Mouse (Mus musculus) c-Kit-positive CD71-positive TER-119-positive erythroid progenitor cells, embryonic 14.5 days (primary cell): ENCODE measurements around the gene Tdp1.
"Not testable (repeated sequence)": the region's sequence is repeated elsewhere in the genome, so short reads cannot be mapped to it uniquely, and the experiment has no call there.

Experiments used
- DNase-seq: peaks from one replicate; pipeline ENCODE4 v3.0.0-alpha.2; 2013; ENCODE audit warnings: low spot score

Tdp1 gene

DNA sequence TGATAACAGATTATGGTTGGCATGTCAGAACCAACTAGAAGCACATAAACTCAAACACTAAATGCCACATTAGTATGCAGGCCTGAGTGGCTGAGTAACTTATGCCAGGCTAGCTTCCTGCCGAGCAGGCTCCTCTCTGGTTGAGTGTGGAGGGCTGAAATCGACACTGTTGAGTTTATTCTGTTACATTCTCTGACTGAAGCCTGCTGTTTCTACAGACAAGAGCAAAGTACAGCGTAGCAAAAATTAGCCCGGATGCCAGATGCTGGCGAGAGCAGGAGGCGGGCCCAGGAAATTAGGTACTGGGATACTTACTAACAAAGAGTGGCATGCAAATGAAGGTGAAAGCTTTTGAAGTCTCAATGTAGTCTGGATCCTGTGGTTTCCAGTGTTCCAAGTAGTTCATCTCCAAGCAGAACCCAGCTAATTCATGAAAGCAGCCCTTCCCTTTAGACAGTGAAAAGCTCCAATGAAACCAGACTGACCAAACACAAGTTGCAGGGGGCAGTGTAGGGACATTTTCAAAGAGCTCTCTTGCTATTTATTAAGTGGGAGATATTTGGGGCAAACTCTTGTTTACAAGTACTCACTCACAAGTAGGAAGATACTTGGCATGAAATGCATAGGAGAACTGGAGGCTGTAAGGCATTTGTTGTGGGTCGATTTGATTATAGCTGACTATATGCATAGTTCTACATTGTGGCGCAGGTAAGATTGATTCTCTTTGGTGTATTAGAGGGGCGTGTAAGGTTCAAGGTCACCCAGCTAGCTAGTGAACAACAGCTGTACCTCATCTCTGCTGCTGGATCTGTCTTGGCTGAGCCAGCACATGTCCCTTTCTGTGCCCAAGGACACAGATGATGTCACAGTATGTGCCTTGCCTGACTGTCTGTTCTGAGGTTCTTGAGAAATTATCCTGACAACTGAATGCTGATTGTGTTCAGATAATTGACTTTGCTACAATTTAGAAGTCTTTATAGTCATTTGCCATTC, 74.0 kb downstream of the Tdp1 start:
- DNase-seq, result no peak

DNA sequence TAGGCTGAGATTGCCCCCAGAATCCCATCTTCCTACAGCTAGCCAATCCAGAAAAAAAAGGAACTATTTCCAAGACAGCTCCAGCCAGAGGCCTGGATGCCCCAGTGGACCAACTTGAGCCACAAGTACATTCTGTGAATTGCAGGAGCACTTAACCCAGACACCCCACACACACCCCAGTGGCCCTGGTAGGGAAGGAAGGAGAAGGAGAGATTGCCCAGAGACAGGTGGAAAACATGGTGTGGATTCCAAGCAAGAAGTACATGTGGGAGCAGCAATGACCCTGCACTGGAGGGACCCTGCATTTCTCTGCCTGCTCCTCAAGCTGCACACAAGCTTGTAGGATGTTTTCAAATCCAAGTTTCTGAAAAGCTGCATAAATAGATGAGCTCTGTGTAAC, 75.0 kb downstream of the Tdp1 start:
- DNase-seq, result no peak

DNA sequence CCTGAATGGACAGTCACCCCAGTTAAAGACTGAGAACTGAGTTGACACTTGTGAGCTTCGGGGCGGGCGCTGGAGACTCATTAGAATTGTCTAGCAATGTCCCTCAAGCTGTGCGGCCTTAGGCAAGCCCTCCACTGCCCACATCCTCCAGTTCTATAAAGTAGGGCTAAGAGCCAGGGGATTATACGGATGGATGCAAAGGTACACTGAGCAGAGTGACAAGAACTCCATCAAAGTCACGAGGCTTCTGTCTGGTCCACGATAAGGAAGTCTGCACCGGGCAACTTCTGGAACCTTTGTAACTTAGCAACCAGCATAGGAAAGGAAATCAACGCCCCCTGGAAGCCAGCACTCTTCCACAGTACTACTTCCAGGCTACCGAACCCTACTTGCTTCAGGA, 75.6 kb downstream of the Tdp1 start:
- DNase-seq, result no peak

DNA sequence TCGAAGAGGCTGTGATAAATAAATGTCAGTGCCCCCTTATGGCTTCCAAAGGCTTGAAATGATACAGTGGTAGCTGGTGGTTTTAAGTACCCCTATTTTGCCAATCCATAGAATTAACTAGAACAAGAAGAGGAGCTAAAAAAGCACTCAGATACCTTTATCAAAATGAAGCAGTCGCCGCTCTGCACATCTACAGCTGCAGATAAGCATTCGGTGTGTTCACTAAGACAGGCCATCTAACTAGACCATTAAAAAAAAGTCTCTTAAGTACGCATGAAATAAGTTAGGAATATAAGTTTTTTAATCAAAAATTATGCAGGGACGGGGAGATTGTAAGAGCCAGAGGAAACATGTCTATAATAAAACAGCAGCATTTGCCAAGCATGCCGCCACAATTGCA, 76.4 kb downstream of the Tdp1 start:
- no peak for DNase-seq

DNA sequence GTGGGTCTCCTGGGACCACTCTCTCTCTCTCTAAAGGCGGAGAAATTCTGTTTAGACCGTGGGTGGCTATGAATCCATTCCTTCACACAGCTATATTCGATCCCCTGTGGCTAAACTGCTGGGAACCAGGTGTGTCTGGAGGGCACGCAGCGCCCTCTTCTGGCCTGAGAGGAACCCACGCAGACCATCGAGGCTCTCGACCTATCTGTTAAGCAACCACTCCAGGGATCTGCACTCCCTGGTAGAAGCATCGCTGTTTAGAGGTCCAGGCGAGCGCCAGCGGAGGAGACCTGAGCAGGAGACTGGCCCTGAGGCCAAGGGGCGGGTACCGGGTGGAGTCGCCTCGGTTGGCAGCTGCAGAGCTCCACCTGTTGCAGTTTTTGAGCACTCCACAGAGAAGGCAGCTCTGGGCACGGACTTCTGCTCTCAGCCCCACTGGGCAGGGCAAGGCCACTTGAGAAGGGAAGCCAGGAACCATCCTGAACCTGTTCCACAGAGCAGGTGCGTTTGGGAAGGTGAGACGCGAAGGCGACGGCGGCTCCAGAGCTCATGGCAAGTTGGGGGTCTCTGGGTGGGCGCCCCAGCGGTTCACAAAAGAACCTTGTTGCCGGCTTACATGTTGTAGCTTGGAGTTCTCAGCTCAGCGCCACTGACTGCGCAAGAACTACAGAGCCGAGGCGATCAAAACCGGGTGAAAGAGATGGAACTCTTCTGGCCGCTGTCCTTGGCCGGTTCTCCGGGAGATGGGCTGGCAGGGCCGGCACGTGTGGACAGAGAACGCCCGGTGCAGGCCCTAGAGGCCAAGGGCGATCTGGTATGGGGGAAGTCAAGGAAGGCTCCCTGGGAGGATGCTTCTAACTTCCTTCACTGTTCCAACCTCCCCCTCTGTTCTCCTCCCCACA, 80.2 kb downstream of the Tdp1 start, which contains the start of gene Kcnk13:
Gene Kcnk13, plus strand, starts transcription at position 199 of the 902 bp plus-strand sequence.
- peak; percentile 47 for DNase-seq

DNA sequence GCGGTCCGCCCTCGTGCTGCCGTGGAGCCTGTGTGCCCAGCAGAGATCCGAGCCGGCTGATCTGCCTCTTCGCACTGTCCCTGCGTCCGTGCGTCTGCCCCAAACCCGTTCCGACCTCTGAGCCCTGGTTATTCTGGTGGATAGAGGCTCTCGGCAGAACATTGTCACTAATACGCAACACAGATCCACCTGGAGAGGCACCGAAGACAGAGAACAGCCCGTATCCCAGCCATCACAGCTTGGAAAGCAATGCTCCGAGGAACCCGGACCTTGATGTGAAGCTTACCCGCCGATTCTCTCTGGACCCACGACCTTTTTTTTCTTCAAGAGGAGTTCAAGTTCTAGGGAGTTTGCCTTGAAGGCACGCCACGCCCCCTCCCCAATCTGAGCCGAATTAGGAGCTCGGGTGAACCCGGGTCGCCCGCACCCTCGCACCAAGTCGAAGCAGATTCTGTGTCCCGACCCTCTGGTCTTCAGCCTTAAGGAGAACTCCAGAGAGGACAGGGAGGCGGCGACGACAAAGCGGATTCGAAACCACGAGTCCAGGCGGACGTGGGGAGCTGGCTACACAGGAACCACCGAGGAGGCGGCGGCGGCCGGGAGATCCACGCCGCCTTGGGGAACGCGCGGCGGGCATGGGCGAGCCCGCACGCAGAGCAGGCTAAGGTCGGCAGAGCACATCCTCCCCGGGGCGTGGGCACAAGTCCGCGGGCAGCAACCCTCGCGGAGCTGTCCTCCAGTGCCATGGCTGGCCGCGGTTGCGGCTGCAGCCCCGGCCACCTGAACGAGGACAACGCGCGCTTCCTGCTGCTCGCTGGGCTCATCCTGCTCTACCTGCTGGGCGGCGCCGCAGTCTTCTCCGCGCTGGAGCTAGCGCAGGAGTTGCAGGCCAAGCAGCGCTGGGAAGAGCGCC, 81.1 kb downstream of the Tdp1 start:
- DNase-seq, result no peak

DNA sequence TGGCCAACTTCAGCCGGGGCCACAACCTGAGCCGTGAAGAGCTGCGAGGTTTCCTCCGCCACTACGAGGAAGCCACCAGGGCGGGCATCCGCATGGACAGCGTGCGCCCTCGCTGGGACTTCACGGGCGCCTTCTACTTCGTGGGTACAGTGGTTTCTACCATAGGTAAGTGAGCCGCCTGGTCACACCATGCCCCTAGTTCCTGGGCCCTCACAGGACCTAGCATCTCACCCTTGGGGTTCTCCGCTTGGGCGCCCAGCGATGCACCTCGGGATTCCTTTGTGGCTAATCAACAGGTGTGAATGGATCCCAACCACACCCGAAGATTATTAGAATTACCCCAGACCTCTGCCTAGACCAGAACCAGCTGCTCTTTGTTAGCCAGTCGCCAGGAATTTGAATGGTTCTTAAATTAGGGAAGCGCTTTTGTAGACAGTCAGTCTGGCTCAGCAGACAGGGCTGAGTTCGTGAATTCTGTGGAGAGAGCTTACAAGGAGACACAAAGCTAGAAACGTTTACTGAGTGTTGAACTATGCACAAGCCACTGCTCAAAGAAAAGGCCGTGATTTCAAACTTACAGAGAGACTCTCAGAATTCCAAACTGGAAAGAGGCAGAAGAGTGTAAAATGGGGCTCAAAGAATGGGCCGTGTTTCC, 81.9 kb downstream of the Tdp1 start:
- DNase-seq, result no peak

DNA sequence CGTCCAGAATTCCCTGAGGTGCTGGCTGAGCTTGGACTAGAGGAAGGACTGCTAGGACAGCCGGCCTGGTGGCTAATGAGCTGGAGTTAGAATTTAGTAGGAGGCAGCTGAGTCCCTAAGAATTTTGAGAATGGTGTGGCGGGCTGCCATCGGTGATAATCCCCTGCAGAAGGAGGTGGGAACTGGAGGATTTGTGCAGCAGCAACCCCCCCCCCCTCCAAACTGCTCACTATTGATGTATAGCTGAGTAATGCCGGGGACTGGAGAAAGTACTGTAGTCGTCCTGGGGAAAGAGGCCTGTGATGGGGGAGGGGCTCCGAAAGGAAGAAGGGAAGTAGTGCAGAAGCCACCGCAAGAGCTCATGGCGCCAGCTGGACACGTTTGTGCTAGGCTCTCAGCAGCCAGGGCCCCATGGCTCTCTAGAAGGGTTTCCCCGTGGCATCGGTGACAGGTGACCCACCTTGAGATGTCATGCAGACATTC, 82.6 kb downstream of the Tdp1 start:
- no peak for DNase-seq

DNA sequence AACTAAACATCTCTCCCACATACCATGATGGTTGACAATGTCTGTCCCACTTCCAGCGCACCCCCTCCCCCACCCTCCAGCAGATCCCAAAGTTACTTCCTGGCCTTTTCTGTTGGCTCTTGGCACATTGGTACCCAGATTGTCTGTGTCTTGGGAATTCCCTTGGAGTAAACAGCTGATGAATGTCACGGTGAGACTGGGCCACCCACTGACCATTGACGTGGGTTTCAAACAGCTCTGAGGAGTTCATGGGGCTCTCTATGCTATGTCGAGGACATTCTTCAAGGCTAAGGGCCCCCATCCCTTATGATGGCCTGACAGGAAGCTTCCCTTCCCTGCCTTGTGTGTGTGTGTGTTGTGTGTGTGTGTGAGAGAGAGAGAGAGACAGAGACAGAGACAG, 85.6 kb downstream of the Tdp1 start:
- DNase-seq, result no peak

DNA sequence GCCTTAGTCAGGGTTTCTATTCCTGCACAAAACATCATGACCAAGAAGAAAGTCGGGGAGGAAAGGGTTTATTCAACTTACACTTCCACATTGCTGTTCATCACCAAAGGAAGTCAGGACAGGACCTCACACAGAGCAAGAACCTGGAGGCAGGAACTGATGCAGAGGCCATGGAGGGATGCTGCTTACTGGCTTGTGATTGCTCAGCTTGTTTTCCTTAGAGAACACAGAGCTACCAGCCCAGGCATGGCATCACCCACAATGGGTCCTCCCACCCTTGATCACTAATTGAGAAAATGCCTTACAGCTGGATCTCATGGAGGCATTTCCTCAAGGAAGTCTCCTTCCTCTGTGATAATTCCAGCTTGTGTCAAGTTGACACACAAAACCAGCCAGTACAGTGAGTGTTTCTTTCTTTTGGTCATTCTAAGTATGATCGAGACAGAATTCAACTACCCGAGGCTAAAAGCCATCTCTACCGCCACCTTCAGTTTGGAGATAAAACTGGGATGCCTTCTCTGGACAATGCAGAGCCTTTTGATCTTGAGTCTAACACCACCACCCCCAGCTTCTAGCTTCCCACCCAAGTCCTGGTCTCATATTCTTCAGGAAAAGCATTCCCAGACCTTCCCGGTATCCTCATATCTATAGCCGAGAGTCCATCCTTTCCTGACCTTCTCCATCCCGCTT, 87.0 kb downstream of the Tdp1 start:
- not testable (repeated sequence) for DNase-seq

DNA sequence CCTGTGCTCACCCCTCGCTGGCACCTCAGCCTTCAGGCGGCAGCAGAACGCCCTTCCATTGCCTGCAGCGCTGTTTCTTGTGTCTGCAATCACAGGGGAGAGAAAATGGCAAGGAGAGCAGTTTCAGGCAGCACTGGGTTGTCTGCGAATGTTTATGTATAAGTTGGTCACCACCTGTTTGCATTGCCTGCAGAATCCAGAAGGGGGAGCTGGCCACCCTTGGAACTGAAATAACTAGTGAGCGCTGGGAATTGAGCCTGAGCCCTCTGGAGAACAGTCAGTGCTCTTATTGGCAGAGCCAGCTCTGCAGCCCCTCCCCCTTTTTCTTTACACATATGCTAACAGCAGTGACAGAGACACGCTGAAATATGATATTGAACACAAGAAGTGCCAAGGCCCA, 88.5 kb downstream of the Tdp1 start:
- no peak for DNase-seq

DNA sequence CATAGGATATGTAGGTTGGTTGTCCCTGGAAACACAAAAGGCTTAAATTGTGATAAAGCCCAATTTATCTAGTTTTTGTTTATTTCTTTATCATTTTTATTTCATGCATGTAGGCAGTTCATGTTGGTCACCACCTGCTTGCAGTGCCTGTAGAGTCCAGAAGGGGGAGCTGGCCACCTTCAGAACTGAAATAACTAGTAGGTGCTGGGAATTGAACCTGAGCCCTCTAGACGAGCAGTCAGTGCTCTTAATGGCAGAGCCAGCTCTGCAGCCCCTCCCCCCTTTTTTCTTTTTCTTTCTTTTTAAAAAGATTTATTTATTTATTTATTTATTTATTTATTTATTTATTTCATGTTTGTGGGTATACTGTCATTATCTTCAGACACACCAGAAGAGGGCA, 89.3 kb downstream of the Tdp1 start:
- no peak for DNase-seq

DNA sequence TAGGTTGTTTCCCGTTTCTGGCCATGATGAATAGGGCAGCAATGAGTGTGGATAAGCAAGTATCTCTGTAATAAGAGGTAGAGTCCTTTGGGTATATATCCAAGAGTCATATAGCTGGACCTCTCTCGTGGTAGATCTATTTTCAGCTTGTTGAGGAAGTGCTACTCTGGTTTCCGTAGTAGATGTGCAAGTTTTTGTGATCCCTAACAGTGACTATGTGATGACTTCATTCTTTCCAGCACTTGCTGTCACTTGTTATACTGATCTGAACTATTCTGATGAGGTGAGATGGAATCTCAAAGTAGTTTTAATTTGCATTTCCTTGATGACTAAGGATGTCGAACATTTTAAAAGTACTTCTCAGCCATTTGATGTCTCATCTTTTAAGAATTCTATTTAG, 95.2 kb downstream of the Tdp1 start:
- no peak for DNase-seq

DNA sequence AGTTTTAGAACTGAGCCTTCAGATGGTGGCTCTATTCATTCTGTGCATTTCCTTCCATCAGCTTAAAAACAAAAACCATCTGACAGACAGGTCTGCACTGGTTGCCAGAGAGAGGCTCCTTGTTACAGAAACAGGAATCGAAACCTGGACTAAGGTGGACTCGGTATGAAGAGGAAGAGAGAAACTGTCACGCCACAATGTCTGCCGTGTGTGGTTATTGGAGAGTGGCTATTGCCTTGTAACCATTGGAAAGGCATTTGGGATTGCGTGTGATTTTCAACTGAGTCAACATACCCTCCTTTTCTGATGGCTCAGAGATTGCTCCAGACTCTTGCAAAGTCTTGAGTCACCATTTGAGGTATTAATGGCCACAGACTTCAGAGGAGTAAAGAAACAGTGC, 102.5 kb downstream of the Tdp1 start:
- no peak for DNase-seq

DNA sequence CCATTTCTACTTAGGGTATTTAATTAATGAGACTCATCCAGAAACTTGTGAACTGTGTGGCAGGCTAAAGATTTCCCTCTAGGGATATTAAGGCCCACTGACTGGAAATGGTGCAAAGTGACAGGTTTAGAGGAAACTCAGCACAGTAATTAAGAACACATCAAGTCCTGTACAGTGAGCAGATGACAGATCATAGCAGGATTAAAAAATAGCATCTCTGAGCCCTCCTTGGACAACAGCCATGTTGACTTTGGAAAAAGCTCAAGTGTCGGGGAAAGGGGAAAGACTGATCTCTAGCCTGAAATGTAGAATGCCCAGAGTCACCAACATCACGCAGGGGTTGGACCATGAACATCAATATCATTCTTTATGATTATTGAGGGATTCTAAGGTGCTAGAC, 103.8 kb downstream of the Tdp1 start:
- DNase-seq, result no peak

DNA sequence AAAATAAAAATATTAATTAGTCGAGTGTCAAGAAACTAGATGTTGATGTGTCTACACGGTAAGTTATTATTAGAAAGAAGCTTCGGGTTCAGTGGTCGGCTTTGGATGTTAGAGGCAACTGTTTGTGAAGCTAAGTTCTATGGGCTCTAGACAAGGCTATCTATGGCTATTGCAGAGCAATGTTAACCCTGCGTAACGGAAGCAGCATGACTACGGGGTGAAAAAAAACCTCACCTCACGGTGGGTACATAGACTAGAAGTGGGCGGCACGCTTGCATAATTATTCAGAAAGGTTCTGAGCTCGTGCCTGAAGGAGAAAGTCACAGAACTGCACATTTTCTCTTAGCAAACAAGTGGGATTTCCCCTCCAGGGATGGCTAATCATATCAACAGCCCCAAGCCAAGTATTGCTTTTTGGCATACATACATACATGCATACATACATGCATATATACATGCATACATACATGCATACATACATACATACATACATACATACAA, 108.1 kb downstream of the Tdp1 start:
- DNase-seq, result no peak

DNA sequence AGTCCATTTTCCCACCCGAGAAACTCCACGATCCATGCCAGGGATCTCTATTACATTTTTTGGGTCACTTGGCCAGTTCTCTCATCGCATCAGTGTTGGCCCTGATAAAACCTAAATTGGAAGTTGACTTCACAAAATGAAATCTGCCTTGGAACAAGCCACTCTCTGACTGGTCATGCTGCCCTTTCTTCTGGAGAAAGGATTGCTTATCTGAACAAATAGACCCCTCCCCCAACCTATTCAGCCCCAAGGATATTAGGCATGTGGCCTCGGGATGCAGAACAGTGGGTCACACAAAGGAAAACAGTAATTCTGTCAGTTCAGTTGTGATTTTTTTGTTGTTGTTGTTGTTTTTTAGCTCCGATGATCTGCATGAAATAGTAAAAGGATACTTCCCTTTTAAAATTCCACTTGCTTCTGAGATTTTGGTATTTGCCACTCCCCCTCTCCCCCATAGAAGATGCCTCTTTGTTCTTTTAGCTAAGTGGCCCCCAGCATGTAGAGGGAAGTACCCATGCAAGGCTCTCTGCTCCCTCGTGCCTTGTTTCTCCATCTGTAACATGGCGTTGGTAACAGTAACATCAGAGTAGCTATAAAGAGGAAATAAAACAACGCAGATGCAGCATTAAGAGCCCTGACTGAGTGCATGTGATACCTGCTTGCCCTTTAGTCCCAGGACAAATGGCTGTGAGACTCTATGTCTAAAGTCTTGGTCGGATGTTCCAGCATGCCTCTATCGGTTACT, 109.0 kb downstream of the Tdp1 start:
- no peak for DNase-seq

DNA sequence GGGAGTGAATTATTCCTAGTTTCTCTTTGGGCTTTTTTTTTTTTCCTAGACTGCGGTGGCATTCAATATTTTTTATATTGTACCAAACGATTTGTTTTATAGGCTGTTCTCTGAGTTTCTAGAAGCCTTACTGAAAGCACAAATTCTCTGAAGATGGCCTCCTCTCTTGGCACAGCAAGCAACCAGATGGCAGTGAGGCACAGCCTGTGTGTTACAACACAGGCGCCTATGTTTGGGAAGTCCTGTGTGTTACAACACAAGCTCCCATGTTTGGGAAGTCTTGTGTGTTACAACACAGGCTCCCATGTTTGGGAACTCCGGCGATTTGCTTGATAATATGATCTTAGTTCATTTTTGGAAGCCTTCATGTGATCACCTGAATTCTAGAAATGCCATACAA, 111.6 kb downstream of the Tdp1 start:
- no peak for DNase-seq

DNA sequence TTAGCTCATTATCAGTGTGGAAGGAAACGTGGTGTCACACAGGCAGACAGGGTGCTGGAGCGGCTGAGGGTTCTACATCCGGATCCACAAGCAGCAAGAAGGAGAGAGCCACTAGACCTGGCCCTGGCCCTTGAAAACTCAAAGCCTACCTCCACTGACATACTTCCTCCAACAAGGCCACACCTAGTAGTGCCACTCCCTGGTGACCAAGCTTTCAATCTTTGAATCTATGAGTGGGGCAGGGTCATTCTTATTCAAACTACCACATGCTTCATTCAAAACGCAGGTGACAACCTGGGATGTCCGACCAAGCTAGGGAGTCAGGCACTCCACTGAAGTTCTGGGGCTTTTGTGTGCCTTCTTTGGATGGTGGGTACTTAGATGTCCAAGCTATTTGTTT, 115.4 kb downstream of the Tdp1 start:
- no peak for DNase-seq

DNA sequence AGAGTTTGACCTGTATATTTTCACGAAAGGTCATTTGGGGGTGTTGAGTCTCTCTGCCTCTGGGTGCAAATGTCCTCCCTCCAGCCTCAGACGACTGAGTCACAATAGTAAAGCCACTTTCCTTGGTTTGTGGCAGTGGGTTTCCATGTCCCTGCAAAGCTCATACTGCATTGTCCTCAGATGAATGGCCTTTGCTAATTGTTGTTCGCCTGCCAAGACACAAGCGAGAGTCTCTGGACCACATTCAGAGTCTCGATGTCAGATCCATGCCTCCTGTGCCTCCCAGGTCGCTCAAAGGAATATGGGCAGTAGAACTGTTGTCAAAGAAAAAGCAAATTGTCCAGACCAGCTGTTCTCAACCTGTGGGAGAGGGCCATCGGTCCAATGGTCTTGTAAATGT, 116.1 kb downstream of the Tdp1 start:
- DNase-seq, result no peak
